Mouse (Mus musculus): ENCODE measurements at regions not wholly inside any gene's neighbourhood (a gene's known extent, or its start where the extent isn't known, plus 50 kb on each side); places are given as distances from the start of the nearest gene placed in this dataset.

DNA sequence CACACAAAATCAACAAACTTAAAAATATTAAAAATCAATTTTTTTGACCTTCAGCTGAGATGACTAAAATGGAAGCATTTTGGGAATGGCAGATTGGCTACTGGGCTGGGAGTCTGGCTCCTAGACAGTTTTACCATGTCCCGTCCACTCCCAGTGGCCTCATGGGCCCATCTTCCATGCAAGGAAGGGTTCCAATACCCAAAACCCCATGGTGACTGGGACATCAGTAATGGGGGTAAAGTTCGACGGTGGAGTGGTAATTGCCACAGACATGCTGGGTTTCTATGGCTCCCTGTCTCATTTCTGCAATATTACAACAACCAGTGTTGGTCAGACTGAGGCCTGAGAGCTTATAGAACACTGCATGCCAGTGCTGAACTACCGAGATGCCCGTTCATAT is 82.2 kb downstream of the Il20rb start:
- no peak for DNase-seq
- 91% methylated on average over 5 of the region's 5 CpGs for WGBS
- TF ChIP-seq CTCF (IDR thresholded peaks at IDR 0.05; ENCODE audit: insufficient read depth, low read length): no peak
- TF ChIP-seq POLR2A (IDR thresholded peaks at IDR 0.05; ENCODE audit: borderline replicate concordance, extremely low read depth, low read depth, low read length): no peak

DNA sequence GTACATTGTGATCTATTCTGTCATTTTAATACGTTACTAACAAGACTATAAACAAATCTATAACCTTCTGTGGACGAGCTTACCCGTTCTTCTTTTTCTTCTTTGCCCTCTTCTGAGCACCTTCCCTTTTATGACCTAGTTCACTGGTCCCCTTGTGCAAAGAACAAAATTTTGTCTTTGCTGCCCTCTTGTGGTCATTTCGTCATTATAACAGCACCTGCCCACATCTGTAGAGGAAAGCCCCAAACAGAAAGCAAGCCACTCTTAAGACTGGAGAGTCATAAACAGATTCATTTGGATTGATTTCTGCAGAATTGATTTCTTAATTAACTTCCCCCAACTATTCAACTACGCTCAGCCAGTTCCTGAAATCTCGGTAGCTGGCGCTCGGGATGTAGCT is 86.2 kb downstream of the Il20rb start:
- 16% methylated on average over 8 of the region's 8 CpGs for WGBS
- no peak overlapping the region for H3K4me3 ChIP-seq (replicated peaks; ENCODE audit: extremely low read depth, low read depth, low read length)
- peak; percentile 12 for DNase-seq
- no peaks in the 10 kb centered on the region for H3K4me1 ChIP-seq (ENCODE audit: control insufficient read depth, insufficient read depth, low read length)
- TF ChIP-seq POLR2A (IDR thresholded peaks at IDR 0.05; ENCODE audit: borderline replicate concordance, extremely low read depth, low read depth, low read length) (no peak), CTCF (IDR thresholded peaks at IDR 0.05; ENCODE audit: insufficient read depth, low read length) (no peak)

More for the DNA sequence above, 82.2 kb downstream of the Il20rb start:
- no peak overlapping the region for H3K4me3 ChIP-seq (replicated peaks; ENCODE audit: extremely low read depth, low read depth, low read length)
- H3K4me1 ChIP-seq (ENCODE audit: control insufficient read depth, insufficient read depth, low read length): no peaks in the 10 kb centered on the region

DNA sequence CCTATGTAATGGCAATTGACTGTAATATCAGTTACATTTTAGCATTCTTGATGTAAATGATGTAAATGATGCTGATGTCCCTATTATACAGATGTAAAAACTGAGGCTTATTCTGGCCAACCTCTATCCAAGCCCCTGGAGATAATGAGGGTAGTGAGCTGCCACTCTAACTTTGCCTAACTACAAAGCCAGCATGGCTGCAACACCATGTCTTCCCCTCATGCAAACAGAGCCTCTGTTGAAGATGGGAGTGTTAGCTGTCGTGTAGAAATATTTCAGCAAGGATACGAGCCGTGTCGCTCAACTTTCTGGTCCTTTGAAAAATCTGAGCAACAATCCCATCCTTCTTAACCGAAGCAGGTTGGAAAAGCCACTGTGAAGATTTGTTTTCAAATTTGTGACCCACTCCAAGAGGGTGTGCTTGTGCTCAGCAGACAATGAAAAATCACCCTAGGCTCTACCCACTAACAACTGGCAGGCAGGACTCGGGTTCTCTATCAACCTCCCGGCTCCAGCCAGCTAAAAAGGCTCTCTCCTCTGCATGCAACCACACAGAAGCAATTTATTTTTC is 90.2 kb downstream of the Il20rb start:
- 87% methylated on average over 7 of the region's 7 CpGs for WGBS
- Histone ChIP-seq H3K4me3 (replicated peaks; ENCODE audit: extremely low read depth, low read depth, low read length) (no peak overlapping the region), H3K4me1 (ENCODE audit: control insufficient read depth, insufficient read depth, low read length) (no peaks in the 10 kb centered on the region)
- TF ChIP-seq CTCF (IDR thresholded peaks at IDR 0.05; ENCODE audit: insufficient read depth, low read length) (no peak), POLR2A (IDR thresholded peaks at IDR 0.05; ENCODE audit: borderline replicate concordance, extremely low read depth, low read depth, low read length) (no peak)
- no peak for DNase-seq

DNA sequence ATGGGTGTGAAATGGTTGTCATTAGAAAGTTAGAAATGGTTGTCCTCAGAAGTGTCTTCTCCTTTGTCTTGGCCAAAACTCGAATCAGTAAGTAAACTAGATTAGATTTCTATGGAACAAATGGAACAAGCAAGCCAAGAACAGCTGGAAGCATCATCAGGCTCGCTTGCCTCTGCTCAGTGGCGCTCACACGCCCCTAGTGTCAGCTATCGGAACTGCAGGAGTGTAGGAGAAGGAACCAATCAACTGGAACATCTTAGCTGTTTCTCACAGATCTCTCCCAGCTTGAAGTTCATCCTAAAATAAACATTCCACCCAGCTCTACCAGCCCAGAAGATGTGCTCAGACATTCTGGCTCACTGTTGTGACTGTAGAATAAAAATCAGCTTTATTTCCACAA is 90.9 kb downstream of the Il20rb start:
- peak; percentile 81 for DNase-seq
- no peak for TF ChIP-seq POLR2A (IDR thresholded peaks at IDR 0.05; ENCODE audit: borderline replicate concordance, extremely low read depth, low read depth, low read length)
- peak; percentile 99 for TF ChIP-seq CTCF (IDR thresholded peaks at IDR 0.05; ENCODE audit: insufficient read depth, low read length)
- Histone ChIP-seq H3K4me1 (ENCODE audit: control insufficient read depth, insufficient read depth, low read length) (no peaks in the 10 kb centered on the region), H3K4me3 (replicated peaks; ENCODE audit: extremely low read depth, low read depth, low read length) (no peak overlapping the region)
- WGBS: 3% methylated on average over 5 of the region's 5 CpGs

DNA sequence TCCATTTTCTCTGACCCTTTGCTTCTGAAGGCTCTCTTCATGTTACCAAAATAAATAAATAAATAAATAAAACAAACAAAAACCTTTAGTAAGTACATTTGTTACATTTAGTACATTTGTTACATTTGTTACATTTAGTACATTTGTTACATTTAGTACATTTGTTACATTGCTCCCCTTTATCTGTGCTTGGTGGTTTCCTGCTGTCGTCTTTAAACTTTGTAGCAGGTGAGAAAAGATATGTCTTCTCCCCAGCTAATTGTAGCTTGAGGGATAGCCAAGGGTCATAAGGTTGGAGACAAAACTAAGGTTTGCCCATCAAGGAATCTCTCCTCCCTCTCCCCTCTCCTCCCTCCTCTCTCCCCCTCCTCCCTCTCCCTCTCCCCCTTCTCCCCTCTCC is 92.0 kb downstream of the Il20rb start:
- DNase-seq: no peak
- 60% methylated on average over 1 of the region's 1 CpGs for WGBS
- TF ChIP-seq POLR2A (IDR thresholded peaks at IDR 0.05; ENCODE audit: borderline replicate concordance, extremely low read depth, low read depth, low read length) (no peak), CTCF (IDR thresholded peaks at IDR 0.05; ENCODE audit: insufficient read depth, low read length) (no peak)
- Histone ChIP-seq H3K4me1 (ENCODE audit: control insufficient read depth, insufficient read depth, low read length) (no peaks in the 10 kb centered on the region), H3K4me3 (replicated peaks; ENCODE audit: extremely low read depth, low read depth, low read length) (no peak overlapping the region)

DNA sequence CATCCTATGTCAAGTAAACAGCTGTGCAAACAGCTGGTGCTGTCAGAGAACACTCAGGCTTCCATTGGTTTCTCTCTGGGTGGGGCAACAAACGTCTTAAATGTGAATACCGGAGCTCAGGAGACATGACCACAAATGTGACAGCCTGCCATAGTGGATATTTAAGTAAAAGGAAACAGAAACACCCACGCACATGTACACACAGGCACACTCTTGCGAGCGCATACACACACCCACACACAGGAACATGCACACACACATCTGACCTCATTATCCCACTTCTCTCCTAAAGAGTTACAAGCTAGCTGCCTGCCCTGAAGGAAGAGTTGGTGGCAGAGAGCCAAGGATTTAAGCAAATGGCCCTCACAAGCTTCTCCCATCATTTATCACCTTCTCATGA is 92.4 kb downstream of the Il20rb start:
- no peak for DNase-seq
- no peak overlapping the region for H3K4me3 ChIP-seq (replicated peaks; ENCODE audit: extremely low read depth, low read depth, low read length)
- H3K4me1 ChIP-seq (ENCODE audit: control insufficient read depth, insufficient read depth, low read length): no peaks in the 10 kb centered on the region
- 52% methylated on average over 5 of the region's 5 CpGs for WGBS
- TF ChIP-seq POLR2A (IDR thresholded peaks at IDR 0.05; ENCODE audit: borderline replicate concordance, extremely low read depth, low read depth, low read length) (no peak), CTCF (IDR thresholded peaks at IDR 0.05; ENCODE audit: insufficient read depth, low read length) (no peak)

DNA sequence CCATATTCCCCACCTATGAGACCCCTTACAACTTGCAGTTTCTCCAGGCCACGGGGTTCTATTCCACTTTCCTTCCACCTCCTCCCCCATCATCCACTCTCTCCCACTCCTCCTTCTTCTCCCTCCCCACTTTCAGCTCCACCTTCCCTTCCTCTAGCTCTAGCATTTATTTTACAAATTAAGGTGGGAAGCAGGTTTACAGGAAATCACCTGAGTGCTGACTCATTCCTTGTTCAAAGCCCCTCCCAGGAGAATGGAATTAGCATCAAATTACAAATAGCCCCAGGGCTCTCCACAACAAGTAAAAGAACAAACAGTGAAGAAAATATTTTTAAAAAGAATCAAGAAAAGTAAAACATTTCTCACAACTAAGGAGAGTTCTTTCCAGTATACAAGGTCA is 94.3 kb downstream of the Il20rb start:
- H3K4me3 ChIP-seq (replicated peaks; ENCODE audit: extremely low read depth, low read depth, low read length): no peak overlapping the region
- no peak for DNase-seq
- 44% methylated on average over 1 of the region's 1 CpGs for WGBS
- H3K4me1 ChIP-seq (ENCODE audit: control insufficient read depth, insufficient read depth, low read length): no peaks in the 10 kb centered on the region
- TF ChIP-seq POLR2A (IDR thresholded peaks at IDR 0.05; ENCODE audit: borderline replicate concordance, extremely low read depth, low read depth, low read length) (no peak), CTCF (IDR thresholded peaks at IDR 0.05; ENCODE audit: insufficient read depth, low read length) (no peak)

DNA sequence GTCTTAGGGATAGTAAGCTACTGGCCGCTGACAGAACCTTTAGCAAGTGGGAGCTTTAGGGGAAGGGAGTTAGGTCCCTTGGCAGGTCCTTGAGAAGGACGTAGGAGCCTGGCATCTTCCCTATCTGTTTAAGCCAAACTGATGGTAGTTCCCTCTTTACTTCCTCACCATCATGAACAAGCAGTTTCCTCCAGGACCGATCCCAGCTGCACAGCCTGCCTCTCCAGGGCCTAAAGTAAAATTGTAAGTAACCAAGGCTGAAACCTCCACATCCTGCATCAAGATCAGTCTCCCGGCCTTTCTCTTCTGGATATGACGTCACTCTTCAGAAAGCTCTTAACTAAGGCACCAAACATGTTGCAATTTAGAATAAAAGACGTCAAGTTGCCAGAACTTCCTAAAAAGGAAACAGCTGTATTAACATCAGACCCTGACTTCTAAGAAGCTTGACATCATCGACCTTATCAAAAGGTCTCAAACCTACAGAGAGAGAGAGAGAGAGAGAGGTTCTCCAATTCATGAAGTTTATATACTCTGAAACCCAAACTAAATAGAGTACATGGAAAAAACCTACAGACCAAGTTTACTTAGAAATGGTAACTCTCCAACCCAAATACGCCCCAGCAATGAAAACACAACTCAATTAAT is 94.9 kb downstream of the Il20rb start:
- whole genome bisulfite sequencing: 36% methylated on average over 8 of the region's 8 CpGs
- no peaks in the 10 kb centered on the region for H3K4me1 ChIP-seq (ENCODE audit: control insufficient read depth, insufficient read depth, low read length)
- no peak for DNase-seq
- TF ChIP-seq CTCF (IDR thresholded peaks at IDR 0.05; ENCODE audit: insufficient read depth, low read length): no peak
- no peak for TF ChIP-seq POLR2A (IDR thresholded peaks at IDR 0.05; ENCODE audit: borderline replicate concordance, extremely low read depth, low read depth, low read length)
- no peak overlapping the region for H3K4me3 ChIP-seq (replicated peaks; ENCODE audit: extremely low read depth, low read depth, low read length)

DNA sequence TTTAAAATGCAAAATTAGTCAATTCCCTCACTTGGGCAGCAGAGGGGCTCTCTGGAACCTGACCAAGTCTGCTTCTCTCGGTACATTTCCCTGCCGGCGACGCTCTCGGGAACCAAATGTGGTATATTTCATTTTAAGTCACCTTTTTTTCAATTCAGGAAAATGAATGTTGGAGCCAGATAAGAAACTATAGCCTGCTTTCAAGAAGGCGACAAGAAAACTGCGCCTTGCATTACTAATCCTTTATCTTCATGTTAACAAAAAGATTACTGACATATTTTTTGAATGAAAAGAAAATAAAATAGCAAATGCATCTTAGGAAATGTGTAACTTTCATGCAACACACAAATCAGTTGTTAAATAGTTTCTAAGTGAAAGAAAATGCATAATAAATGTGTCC is 98.2 kb downstream of the Il20rb start:
- no peak for TF ChIP-seq POLR2A (IDR thresholded peaks at IDR 0.05; ENCODE audit: borderline replicate concordance, extremely low read depth, low read depth, low read length)
- no peak for TF ChIP-seq CTCF (IDR thresholded peaks at IDR 0.05; ENCODE audit: insufficient read depth, low read length)
- DNase-seq: no peak
- Histone ChIP-seq H3K4me3 (replicated peaks; ENCODE audit: extremely low read depth, low read depth, low read length) (no peak overlapping the region), H3K4me1 (ENCODE audit: control insufficient read depth, insufficient read depth, low read length) (no peaks in the 10 kb centered on the region)
- 75% methylated on average over 7 of the region's 7 CpGs for WGBS

DNA sequence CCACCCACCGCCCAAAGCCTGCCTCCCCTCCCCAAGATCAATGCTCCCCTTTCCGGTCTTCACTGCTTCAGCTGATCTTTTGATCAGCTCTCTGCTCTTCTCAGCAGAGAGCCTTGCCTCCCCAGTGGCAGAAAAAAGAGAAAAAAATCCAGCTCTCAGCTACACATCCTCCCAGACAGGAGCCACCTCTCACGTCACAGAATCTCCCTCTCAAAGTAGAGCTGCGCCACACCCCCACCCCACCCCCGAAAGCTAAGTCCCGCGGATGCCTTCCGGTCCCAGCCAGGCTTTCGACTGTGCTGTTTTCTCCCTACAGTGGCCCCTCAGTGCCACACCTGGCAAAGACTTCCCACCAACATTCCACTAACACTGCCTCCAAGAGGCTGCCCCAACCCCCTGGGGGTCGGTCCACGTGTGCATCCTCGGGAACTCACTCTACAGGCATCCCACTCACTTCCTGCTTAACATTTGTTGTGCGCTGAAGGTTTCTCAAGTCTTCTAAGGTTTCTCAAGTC is 99.4 kb downstream of the Il20rb start:
- TF ChIP-seq POLR2A (IDR thresholded peaks at IDR 0.05; ENCODE audit: borderline replicate concordance, extremely low read depth, low read depth, low read length) (no peak), CTCF (IDR thresholded peaks at IDR 0.05; ENCODE audit: insufficient read depth, low read length) (no peak)
- DNase-seq: no peak
- Histone ChIP-seq H3K4me3 (replicated peaks; ENCODE audit: extremely low read depth, low read depth, low read length) (no peak overlapping the region), H3K4me1 (ENCODE audit: control insufficient read depth, insufficient read depth, low read length) (no peaks in the 10 kb centered on the region)
- WGBS: 23% methylated on average over 13 of the region's 13 CpGs

Data from lung, adult 2 months (tissue).